Mouse (Mus musculus): ENCODE measurements at regions not wholly inside any gene's neighbourhood (a gene's known extent, or its start where the extent isn't known, plus 50 kb on each side); places are given as distances from the start of the nearest gene placed in this dataset.

DNA sequence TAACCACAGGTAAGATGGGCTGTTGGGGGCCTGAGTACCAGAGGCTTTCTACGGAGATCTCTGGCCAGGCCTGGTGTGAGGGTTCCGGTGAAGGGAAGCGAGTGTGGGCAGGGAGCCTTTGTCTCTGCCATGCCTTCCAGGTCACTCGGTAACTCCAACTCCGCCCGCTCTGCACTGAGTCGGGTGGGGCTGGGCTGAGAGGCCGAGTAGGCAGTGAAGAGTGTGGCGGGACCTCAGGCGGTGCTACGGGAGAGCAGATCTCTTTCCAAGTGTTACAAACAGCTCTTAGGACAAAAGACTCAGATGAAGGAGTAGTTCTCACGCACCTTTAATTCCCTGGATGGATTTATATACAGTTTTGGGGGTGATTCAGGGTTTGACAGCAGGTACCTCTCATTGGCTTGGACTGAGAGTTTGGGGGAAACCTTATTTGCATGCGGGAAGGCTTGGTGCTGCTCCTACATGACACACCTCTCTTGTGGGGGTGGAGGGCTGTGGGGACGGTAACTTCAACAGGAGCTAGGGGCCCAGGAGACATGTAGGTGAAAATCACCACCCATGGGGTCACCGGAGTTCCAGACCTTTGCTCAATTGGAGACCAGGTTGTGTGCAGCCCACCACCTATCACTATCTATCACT is 54.7 kb upstream of the Ralgps2 start:
- ATAC-seq (ENCODE audit: low FRiP score, low TSS enrichment) = no peak
- Histone ChIP-seq H3K27ac (ENCODE audit: low read length) (no peak overlapping the region), H3K4me1 (ENCODE audit: insufficient read depth, low read length) (peaks cover 22% of the 10 kb centered on the region; the same call in 1 of the 2 replicates), H3K4me2 (replicated peaks; ENCODE audit: low read depth, low read length) (no peak overlapping the region), H3K9me3 (ENCODE audit: low read length) (no peaks in the 10 kb centered on the region), H3K36me3 (ENCODE audit: insufficient read depth, low read length) (no peaks in the 10 kb centered on the region), H3K27me3 (ENCODE audit: insufficient read depth, low read length) (no peaks in the 10 kb centered on the region), H3K4me3 (ENCODE audit: low read length) (no peak overlapping the region), H3K9ac (replicated peaks; ENCODE audit: low read length) (no peak overlapping the region)
- WGBS = 72% methylated on average over 15 of the region's 15 CpGs

DNA sequence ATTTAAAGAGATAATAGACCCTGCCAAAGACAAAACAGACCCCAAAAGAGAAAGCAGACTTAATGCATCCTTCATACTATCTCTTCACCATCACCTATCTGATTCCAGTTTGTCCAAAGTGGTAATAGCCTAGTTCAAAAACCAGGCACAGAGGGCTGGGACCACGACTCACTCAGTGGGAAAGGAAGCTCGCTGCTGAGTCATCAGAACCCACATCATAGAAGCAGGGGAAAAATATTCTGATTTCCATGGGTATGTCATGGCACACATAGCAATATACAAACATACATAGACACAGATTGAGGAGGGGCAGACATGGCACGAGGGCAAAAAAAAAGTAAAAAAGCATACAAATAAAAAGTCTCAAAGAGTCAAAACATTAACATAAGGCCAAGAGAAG is 53.7 kb upstream of the Ralgps2 start:
- H3K36me3 ChIP-seq (ENCODE audit: insufficient read depth, low read length) = no peaks in the 10 kb centered on the region
- peaks cover 22% of the 10 kb centered on the region; the same call in 1 of the 2 replicates for H3K4me1 ChIP-seq (ENCODE audit: insufficient read depth, low read length)
- no peak overlapping the region for H3K27ac ChIP-seq (ENCODE audit: low read length)
- ATAC-seq (ENCODE audit: low FRiP score, low TSS enrichment) = no peak
- 78% methylated on average over 3 of the region's 3 CpGs for WGBS
- H3K27me3 ChIP-seq (ENCODE audit: insufficient read depth, low read length) = no peaks in the 10 kb centered on the region
- H3K4me2 ChIP-seq (replicated peaks; ENCODE audit: low read depth, low read length) = no peak overlapping the region
- no peak overlapping the region for H3K9ac ChIP-seq (replicated peaks; ENCODE audit: low read length)
- no peak overlapping the region for H3K4me3 ChIP-seq (ENCODE audit: low read length)
- H3K9me3 ChIP-seq (ENCODE audit: low read length) = no peaks in the 10 kb centered on the region

DNA sequence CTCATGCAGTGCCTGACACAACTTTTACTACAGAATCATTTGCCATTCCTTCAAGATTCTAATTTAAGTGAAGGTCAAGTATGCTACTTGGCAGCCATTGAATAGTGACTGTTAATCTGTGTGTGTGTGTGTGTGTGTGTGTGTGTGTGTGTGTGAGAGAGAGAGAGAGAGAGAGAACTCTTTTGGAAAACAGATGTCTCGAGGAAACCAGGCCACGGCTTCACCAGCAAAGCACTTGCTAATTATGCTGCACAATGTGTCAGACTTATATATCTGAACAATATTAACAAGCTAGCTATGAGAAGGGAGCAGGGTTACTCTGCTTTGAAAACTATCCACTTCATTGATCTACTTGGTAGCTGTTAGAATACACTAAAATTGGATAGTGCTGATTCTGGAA is 53.1 kb upstream of the Ralgps2 start:
- no peaks in the 10 kb centered on the region for H3K27me3 ChIP-seq (ENCODE audit: insufficient read depth, low read length)
- no peak for ATAC-seq (ENCODE audit: low FRiP score, low TSS enrichment)
- H3K9me3 ChIP-seq (ENCODE audit: low read length) = no peaks in the 10 kb centered on the region
- H3K4me2 ChIP-seq (replicated peaks; ENCODE audit: low read depth, low read length) = no peak overlapping the region
- no peak overlapping the region for H3K9ac ChIP-seq (replicated peaks; ENCODE audit: low read length)
- no peaks in the 10 kb centered on the region for H3K36me3 ChIP-seq (ENCODE audit: insufficient read depth, low read length)
- no peak overlapping the region for H3K27ac ChIP-seq (ENCODE audit: low read length)
- 64% methylated on average over 2 of the region's 2 CpGs for WGBS
- H3K4me1 ChIP-seq (ENCODE audit: insufficient read depth, low read length) = peaks cover 16% of the 10 kb centered on the region; the same call in 1 of the 2 replicates
- no peak overlapping the region for H3K4me3 ChIP-seq (ENCODE audit: low read length)

DNA sequence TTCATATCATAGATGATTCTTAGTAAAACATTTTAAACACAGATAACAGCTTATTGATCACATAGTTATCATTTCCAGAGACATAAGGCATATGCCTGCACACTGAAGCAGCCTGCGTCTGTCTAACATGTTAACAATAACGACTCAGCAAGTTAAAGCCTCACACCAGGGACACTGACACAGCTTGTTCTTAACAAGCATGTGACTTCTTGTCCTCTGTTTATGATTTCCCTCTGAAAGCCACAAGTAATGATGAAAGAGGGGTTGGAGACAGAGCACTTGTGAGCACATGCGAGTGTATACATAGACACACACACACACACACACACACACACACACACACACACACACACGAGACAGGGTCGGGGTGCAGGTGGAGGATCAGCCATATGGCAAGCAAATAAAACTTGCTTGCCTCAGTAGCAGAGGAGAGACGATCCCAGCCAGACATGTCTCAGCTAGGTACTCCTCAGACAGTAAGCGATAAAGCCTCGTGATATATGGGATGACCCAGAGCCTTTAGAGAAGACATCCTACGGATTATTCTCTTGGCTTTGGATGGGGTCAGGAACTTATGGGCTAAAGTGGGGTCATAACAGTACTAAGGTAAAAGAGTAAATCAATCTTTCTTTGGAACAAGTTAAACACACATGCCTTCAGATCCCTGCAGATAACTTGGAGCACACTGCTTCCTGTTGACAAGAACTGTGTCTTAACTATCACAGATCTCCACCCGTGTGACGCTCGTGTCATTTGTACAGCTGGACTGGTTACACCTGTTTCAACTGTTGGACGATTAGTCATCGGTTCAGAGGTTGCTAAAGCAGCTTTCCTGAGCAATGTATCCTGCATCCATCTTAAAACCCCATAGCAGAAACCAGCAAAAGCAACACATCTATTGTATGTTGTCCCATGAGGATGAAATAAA is 51.4 kb upstream of the Ralgps2 start:
- H3K27ac ChIP-seq (ENCODE audit: low read length) = no peak overlapping the region
- no peak; the same call in 1 of the 2 replicates for ATAC-seq (ENCODE audit: low FRiP score, low TSS enrichment)

DNA sequence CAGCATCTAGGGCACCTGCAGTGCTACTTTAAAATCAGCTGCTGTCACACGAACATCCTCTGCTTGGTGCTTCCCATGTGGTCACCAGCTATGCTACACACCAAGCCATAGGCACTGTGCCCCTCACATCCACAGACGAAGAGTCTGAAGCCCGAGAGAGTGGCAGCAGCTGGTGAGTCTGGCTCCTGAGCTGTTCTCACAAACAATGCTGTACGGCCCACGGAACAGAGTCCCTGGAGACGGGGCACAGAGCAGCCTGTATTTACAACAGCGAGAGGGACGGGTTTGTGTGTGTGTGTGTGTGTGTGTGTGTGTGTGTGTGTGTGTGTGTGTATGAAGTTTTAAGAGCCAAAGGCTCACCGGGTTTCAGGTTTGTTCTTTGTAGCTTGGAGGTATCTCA is 50.7 kb upstream of the Ralgps2 start:
- no peaks in the 10 kb centered on the region for H3K36me3 ChIP-seq (ENCODE audit: insufficient read depth, low read length)
- WGBS = 39% methylated on average over 9 of the region's 9 CpGs
- peaks cover 8% of the 10 kb centered on the region for H3K4me1 ChIP-seq (ENCODE audit: insufficient read depth, low read length)
- no peak overlapping the region for H3K4me3 ChIP-seq (ENCODE audit: low read length)
- ATAC-seq (ENCODE audit: low FRiP score, low TSS enrichment) = no peak
- H3K27me3 ChIP-seq (ENCODE audit: insufficient read depth, low read length) = no peaks in the 10 kb centered on the region
- H3K9ac ChIP-seq (replicated peaks; ENCODE audit: low read length) = no peak overlapping the region
- no peak overlapping the region for H3K27ac ChIP-seq (ENCODE audit: low read length)
- H3K4me2 ChIP-seq (replicated peaks; ENCODE audit: low read depth, low read length) = no peak overlapping the region
- no peaks in the 10 kb centered on the region for H3K9me3 ChIP-seq (ENCODE audit: low read length)

More for the DNA sequence above, 51.4 kb upstream of the Ralgps2 start:
- Histone ChIP-seq H3K4me1 (ENCODE audit: insufficient read depth, low read length) (peaks cover 7% of the 10 kb centered on the region), H3K27me3 (ENCODE audit: insufficient read depth, low read length) (no peaks in the 10 kb centered on the region), H3K4me2 (replicated peaks; ENCODE audit: low read depth, low read length) (no peak overlapping the region), H3K36me3 (ENCODE audit: insufficient read depth, low read length) (no peaks in the 10 kb centered on the region), H3K9me3 (ENCODE audit: low read length) (no peaks in the 10 kb centered on the region), H3K9ac (replicated peaks; ENCODE audit: low read length) (no peak overlapping the region), H3K4me3 (ENCODE audit: low read length) (no peak overlapping the region)
- WGBS = 24% methylated on average over 14 of the region's 14 CpGs

GRCm38 (mm10) chr1:156989149-156989785 is 49.8 kb upstream of the Ralgps2 start:
- Histone ChIP-seq H3K4me1 (ENCODE audit: insufficient read depth, low read length) (peaks cover 8% of the 10 kb centered on the region), H3K36me3 (ENCODE audit: insufficient read depth, low read length) (no peaks in the 10 kb centered on the region), H3K27me3 (ENCODE audit: insufficient read depth, low read length) (no peaks in the 10 kb centered on the region), H3K4me3 (ENCODE audit: low read length) (no peak overlapping the region), H3K9ac (replicated peaks; ENCODE audit: low read length) (no peak overlapping the region), H3K4me2 (replicated peaks; ENCODE audit: low read depth, low read length) (no peak overlapping the region), H3K27ac (ENCODE audit: low read length) (no peak overlapping the region), H3K9me3 (ENCODE audit: low read length) (no peaks in the 10 kb centered on the region)
- ATAC-seq (ENCODE audit: low FRiP score, low TSS enrichment) = no peak
- 74% methylated on average over 10 of the region's 10 CpGs for WGBS

Measured in kidney, embryonic 16.5 days (tissue).